Mouse (Mus musculus): ENCODE measurements around the gene Rraga. TPM values are rescaled to one million over a fixed set of nuclear protein-coding genes. Genes with fewer than 3 reads are reported as not detected.

Gene Rraga
- polyA plus RNA-seq, 1 experiment from 2014 or later: 77.6 TPM

GRCm38 (mm10) chr4:86555035-86555707 is 20.3 kb upstream of the Rraga start:
- H3K36me3 ChIP-seq: no peaks in the 10 kb centered on the region
- peaks cover 3% of the 10 kb centered on the region; the same call in 1 of the 2 replicates for H3K4me1 ChIP-seq
- H3K4me3 ChIP-seq: no peak overlapping the region
- H3K9ac ChIP-seq: no peak overlapping the region
- H3K9me3 ChIP-seq: no peaks in the 10 kb centered on the region
- H3K4me2 ChIP-seq: no peak overlapping the region
- no peak for ATAC-seq (ENCODE audit: insufficient number of reproducible peaks, insufficient read depth, low FRiP score, low TSS enrichment, low read depth)
- H3K27me3 ChIP-seq: 0 out of 2 replicates have a peak, but pooled peaks cover 4% of the 10 kb centered on the region
- H3K27ac ChIP-seq: no peak overlapping the region
- WGBS: 23% methylated on average over 6 of the region's 6 CpGs

GRCm38 (mm10) chr4:86557371-86557770 is 18.1 kb upstream of the Rraga start:
- Histone ChIP-seq H3K9ac (no peak overlapping the region), H3K4me2 (no peak overlapping the region), H3K9me3 (no peaks in the 10 kb centered on the region), H3K27ac (no peak overlapping the region), H3K36me3 (no peaks in the 10 kb centered on the region), H3K27me3 (0 out of 2 replicates have a peak, but pooled peaks cover 4% of the 10 kb centered on the region), H3K4me1 (no peaks in the 10 kb centered on the region), H3K4me3 (no peak overlapping the region)
- no peak for ATAC-seq (ENCODE audit: insufficient number of reproducible peaks, insufficient read depth, low FRiP score, low TSS enrichment, low read depth)
- 59% methylated on average over 7 of the region's 7 CpGs for WGBS

GRCm38 (mm10) chr4:86558228-86558627 is 17.2 kb upstream of the Rraga start, which contains the start of gene Saxo1:
Saxo1 (minus strand) TSS chr4:86558328.
- H3K27ac ChIP-seq: no peak within 1 kb of the TSS
- no peaks in the 10 kb centered on the region for H3K4me1 ChIP-seq
- no peaks in the 10 kb centered on the region for H3K9me3 ChIP-seq
- H3K36me3 ChIP-seq: no peaks in the 10 kb centered on the region
- H3K4me3 ChIP-seq: no peak within 1 kb of the TSS
- no peak within 1 kb of the TSS for H3K4me2 ChIP-seq
- no peak within 1 kb of the TSS for H3K9ac ChIP-seq
- H3K27me3 ChIP-seq: 0 out of 2 replicates have a peak, but pooled peaks cover 4% of the 10 kb centered on the region
- WGBS: 91% methylated on average over 7 of the region's 7 CpGs
- ATAC-seq (ENCODE audit: insufficient number of reproducible peaks, insufficient read depth, low FRiP score, low TSS enrichment, low read depth): no peak

- H3K27me3 ChIP-seq: 0 out of 2 replicates have a peak, but pooled peaks cover 4% of the 10 kb centered on the region
- no peak overlapping the region for H3K27ac ChIP-seq
- 65% methylated on average over 4 of the region's 4 CpGs for WGBS
- no peaks in the 10 kb centered on the region for H3K36me3 ChIP-seq
- H3K4me1 ChIP-seq: no peaks in the 10 kb centered on the region
- no peak overlapping the region for H3K9ac ChIP-seq
- ATAC-seq (ENCODE audit: insufficient number of reproducible peaks, insufficient read depth, low FRiP score, low TSS enrichment, low read depth): no peak
- H3K4me3 ChIP-seq: no peak overlapping the region
- no peaks in the 10 kb centered on the region for H3K9me3 ChIP-seq
- no peak overlapping the region for H3K4me2 ChIP-seq
Observed at GRCm38 (mm10) chr4:86559006-86559405, 16.5 kb upstream of the Rraga start.

GRCm38 (mm10) chr4:86561061-86561460 is 14.4 kb upstream of the Rraga start:
- Histone ChIP-seq H3K9me3 (no peaks in the 10 kb centered on the region), H3K4me3 (no peak overlapping the region), H3K36me3 (no peaks in the 10 kb centered on the region), H3K4me1 (no peaks in the 10 kb centered on the region), H3K27ac (no peak overlapping the region), H3K27me3 (no peaks in the 10 kb centered on the region), H3K9ac (no peak overlapping the region), H3K4me2 (no peak overlapping the region)
- no peak for ATAC-seq (ENCODE audit: insufficient number of reproducible peaks, insufficient read depth, low FRiP score, low TSS enrichment, low read depth)
- 96% methylated on average over 3 of the region's 3 CpGs for WGBS

GRCm38 (mm10) chr4:86574939-86575282 is 557 bp upstream of the Rraga start:
- ATAC-seq (ENCODE audit: insufficient number of reproducible peaks, insufficient read depth, low FRiP score, low TSS enrichment, low read depth): peak; percentile 60; the same call in 1 of the 2 replicates
- WGBS: 16% methylated on average over 6 of the region's 6 CpGs
- peak overlapping the region; percentile 93 for H3K9ac ChIP-seq
- H3K27me3 ChIP-seq: no peaks in the 10 kb centered on the region
- no peaks in the 10 kb centered on the region for H3K9me3 ChIP-seq
- H3K4me1 ChIP-seq: peaks cover 21% of the 10 kb centered on the region
- H3K4me3 ChIP-seq: peak overlapping the region; percentile 92
- H3K36me3 ChIP-seq: peaks cover 14% of the 10 kb centered on the region
- peak overlapping the region; percentile 98 for H3K27ac ChIP-seq
- H3K4me2 ChIP-seq: peak overlapping the region; percentile 87

- H3K27ac ChIP-seq: peak overlapping the region; percentile 98
- WGBS: under 1% methylated on average over 20 of the region's 20 CpGs
Observed at GRCm38 (mm10) chr4:86576120-86576541, 663 bp downstream of the Rraga start.

GRCm38 (mm10) chr4:86576630-86577225 is 1.3 kb downstream of the Rraga start:
- Histone ChIP-seq H3K9me3 (no peaks in the 10 kb centered on the region), H3K27me3 (no peaks in the 10 kb centered on the region), H3K27ac (peak overlapping the region; percentile 98; the same call in 1 of the 2 replicates), H3K4me1 (peaks cover 21% of the 10 kb centered on the region), H3K36me3 (peaks cover 21% of the 10 kb centered on the region), H3K9ac (peak overlapping the region; percentile 93), H3K4me2 (peak overlapping the region; percentile 87), H3K4me3 (peak overlapping the region; percentile 92)
- 7% methylated on average over 11 of the region's 11 CpGs for WGBS
- ATAC-seq (ENCODE audit: insufficient number of reproducible peaks, insufficient read depth, low FRiP score, low TSS enrichment, low read depth): no peak

More at GRCm38 (mm10) chr4:86576120-86576541, 663 bp downstream of the Rraga start:
- Histone ChIP-seq H3K4me1 (peaks cover 21% of the 10 kb centered on the region), H3K36me3 (peaks cover 21% of the 10 kb centered on the region), H3K9ac (peak overlapping the region; percentile 93), H3K4me2 (peak overlapping the region; percentile 87), H3K9me3 (no peaks in the 10 kb centered on the region), H3K27me3 (no peaks in the 10 kb centered on the region), H3K4me3 (peak overlapping the region; percentile 92)
- ATAC-seq (ENCODE audit: insufficient number of reproducible peaks, insufficient read depth, low FRiP score, low TSS enrichment, low read depth): no peak

- no peak overlapping the region for H3K27ac ChIP-seq
- no peaks in the 10 kb centered on the region for H3K9me3 ChIP-seq
- peaks cover 16% of the 10 kb centered on the region for H3K4me1 ChIP-seq
- ATAC-seq (ENCODE audit: insufficient number of reproducible peaks, insufficient read depth, low FRiP score, low TSS enrichment, low read depth): no peak
- WGBS: 56% methylated on average over 4 of the region's 4 CpGs
- H3K4me3 ChIP-seq: no peak overlapping the region
- no peak overlapping the region for H3K4me2 ChIP-seq
- no peak overlapping the region for H3K9ac ChIP-seq
- H3K27me3 ChIP-seq: no peaks in the 10 kb centered on the region
- peaks cover 49% of the 10 kb centered on the region for H3K36me3 ChIP-seq
Observed at GRCm38 (mm10) chr4:86580056-86580455, 4.6 kb downstream of the Rraga start.

- no peak overlapping the region for H3K4me3 ChIP-seq
- WGBS: 92% methylated on average over 3 of the region's 3 CpGs
- H3K27ac ChIP-seq: no peak overlapping the region
- no peaks in the 10 kb centered on the region for H3K27me3 ChIP-seq
- H3K9ac ChIP-seq: no peak overlapping the region
- H3K9me3 ChIP-seq: no peaks in the 10 kb centered on the region
- H3K4me2 ChIP-seq: no peak overlapping the region
- no peak for ATAC-seq (ENCODE audit: insufficient number of reproducible peaks, insufficient read depth, low FRiP score, low TSS enrichment, low read depth)
- peaks cover 54% of the 10 kb centered on the region for H3K36me3 ChIP-seq
- H3K4me1 ChIP-seq: peaks cover 16% of the 10 kb centered on the region
Observed at GRCm38 (mm10) chr4:86580591-86580990, 5.1 kb downstream of the Rraga start.

GRCm38 (mm10) chr4:86588236-86588635 is 12.8 kb downstream of the Rraga start:
- no peaks in the 10 kb centered on the region for H3K27me3 ChIP-seq
- no peak overlapping the region for H3K4me3 ChIP-seq
- H3K9ac ChIP-seq: no peak overlapping the region
- H3K36me3 ChIP-seq: peaks cover 65% of the 10 kb centered on the region
- no peaks in the 10 kb centered on the region for H3K4me1 ChIP-seq
- no peak for ATAC-seq (ENCODE audit: insufficient number of reproducible peaks, insufficient read depth, low FRiP score, low TSS enrichment, low read depth)
- H3K27ac ChIP-seq: no peak overlapping the region
- 85% methylated on average over 3 of the region's 3 CpGs for WGBS
- no peak overlapping the region for H3K4me2 ChIP-seq
- H3K9me3 ChIP-seq: no peaks in the 10 kb centered on the region

- H3K27me3 ChIP-seq: no peaks in the 10 kb centered on the region
- no peak for ATAC-seq (ENCODE audit: insufficient number of reproducible peaks, insufficient read depth, low FRiP score, low TSS enrichment, low read depth)
- H3K36me3 ChIP-seq: peaks cover 41% of the 10 kb centered on the region
- no peaks in the 10 kb centered on the region for H3K9me3 ChIP-seq
- 91% methylated on average over 2 of the region's 2 CpGs for WGBS
- H3K27ac ChIP-seq: no peak overlapping the region
- no peak overlapping the region for H3K9ac ChIP-seq
- no peak overlapping the region for H3K4me2 ChIP-seq
- no peaks in the 10 kb centered on the region for H3K4me1 ChIP-seq
- H3K4me3 ChIP-seq: no peak overlapping the region
Observed at GRCm38 (mm10) chr4:86591304-86591703, 15.8 kb downstream of the Rraga start.

Measured in embryonic facial prominence, embryonic 13.5 days (tissue).